Mouse (Mus musculus): ENCODE results near the gene Oas1d.
"Not testable (repeated sequence)": the region's sequence is repeated elsewhere in the genome, so short reads cannot be mapped to it uniquely, and the experiment has no call there.

The Oas1d gene

DNA sequence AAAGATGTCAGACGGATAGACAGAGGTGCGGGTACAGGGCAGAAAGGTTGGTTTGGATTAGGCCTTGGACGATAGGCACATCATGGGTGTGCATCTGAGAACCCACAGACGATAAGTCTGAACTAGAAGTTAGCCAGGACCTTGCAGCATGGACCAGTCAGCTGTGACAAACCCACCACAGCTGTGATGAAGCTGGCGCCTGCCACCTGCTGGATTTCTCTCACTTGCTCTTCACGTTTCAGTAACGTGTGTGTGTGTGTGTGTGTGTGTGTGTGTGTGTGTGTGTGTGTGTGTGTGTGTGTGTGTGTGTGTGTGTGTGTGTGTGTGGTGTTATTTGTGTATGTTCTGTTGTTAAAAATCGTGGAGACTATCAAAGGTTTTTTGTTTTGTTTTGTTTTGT, at the start of gene Oas1d:
Oas1d (plus strand) TSS at position 333 of the 400 bp plus-strand sequence.
- not testable (repeated sequence) for DNase-seq

DNA sequence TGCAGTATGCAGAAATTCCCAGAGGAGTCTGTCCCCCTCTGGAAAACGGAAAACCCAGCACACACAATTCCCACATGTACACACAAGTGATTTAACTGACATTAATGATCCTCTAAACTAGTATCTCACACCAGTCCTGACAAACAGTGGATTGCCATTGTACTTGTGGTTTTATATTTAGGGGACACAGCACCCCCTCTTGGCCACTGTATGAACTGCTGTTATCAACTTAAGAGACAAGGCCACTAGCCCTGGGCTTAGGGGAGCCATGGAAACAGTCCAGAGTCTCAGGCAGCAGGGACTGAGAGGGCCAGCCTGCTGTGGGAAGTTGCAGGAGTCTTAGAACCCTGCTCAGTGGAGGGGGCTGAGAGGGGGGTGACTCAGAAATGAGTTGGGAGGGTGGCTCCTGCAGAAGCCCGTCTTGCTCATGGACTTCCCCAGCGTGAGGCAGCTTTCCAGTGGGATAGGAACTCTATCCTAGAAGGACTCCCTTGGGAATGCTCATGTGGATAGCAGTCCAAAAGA, 48.9 kb upstream of the Oas1d start:
- DNase-seq, result peak in 1 of 2 experiments; percentile 21

GRCm38 (mm10) chr5:120869436-120870015, 44.8 kb upstream of the Oas1d start:
- no peak for DNase-seq

GRCm38 (mm10) chr5:120870081-120870480, 44.3 kb upstream of the Oas1d start:
- DNase-seq, result no peak

- no peak for DNase-seq
These were observed 43.6 kb upstream of the Oas1d start for GRCm38 (mm10) chr5:120870782-120871181.

DNA sequence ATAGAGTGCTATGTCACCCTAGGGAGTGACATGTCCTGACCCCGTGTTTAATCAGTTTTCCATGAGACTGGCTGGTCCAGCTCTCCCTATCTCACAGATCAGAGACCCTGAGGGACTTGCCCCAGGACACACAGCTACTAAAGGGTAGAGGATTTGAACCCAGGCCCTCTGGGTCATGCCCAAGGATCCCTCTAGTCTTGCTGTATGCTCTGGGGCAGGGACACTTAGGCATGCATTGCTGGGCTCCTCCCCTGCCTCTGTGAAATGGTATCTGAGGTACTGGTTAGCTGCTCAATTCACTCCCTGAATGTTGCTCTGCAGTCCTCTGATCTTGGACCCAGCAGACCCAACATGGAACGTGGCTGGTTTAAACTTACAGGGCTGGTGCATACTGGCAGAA, 42.9 kb upstream of the Oas1d start:
- no peak for DNase-seq

- DNase-seq, result not testable (repeated sequence)
These were observed 37.5 kb upstream of the Oas1d start for GRCm38 (mm10) chr5:120876839-120877238.

DNA sequence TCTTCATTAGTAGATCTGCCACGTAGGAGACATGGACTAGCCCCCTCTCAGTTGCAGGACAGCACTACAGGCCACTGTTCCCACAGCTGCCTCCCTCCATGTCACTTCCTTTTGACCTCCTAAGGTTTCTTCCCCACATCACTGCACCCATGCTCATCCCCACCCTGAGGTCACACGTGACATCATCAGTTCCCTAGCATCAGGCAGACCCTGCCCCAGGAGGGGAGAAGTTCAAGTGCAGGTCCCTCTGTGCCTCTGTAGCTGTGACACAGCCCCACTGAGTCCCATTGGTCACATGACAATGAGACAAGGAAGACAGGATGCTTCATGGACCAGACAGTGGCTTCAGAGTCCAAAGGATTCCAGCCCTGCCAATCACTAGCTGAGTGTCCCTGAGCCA, 36.9 kb upstream of the Oas1d start:
- not testable (repeated sequence) for DNase-seq

DNA sequence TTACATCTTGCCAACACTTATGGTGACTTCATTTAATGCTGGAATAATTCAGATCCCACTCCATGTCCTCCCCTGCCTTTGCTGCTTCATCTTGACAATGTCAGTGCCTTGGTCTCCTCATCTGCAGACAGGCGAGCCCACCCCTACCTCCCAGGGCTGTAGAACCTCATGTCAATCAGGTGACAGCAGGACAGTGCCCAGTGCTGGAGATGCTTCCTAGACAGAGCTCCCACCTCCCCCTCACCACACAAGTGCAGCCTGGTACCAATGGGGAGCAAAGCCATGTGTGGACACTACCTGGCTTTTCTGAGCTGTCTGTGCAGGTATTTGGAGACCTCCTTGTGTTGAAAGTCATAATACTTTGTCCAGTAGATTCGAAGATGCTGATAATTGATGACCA, 35.5 kb upstream of the Oas1d start:
- not testable (repeated sequence) for DNase-seq

DNA sequence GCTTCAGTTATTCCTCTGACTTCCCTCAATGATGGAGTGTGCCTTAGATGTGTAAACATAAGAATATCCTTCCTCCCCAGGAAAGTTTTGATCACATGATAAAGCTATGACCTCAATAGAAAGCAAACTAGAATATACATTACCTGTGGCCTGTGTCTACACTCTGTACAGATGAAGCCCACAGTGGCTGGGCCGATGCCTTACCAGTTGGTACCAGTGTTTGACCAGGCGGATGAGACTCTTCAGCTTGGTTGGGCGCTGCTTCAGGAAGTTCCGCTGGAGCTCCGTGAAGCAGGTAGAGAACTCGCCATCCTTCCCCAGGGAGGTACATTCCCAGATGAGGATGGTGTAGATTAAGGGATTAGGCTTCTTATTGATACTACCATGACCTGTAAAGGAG, 32.7 kb upstream of the Oas1d start:
- DNase-seq, result not testable (repeated sequence)

DNA sequence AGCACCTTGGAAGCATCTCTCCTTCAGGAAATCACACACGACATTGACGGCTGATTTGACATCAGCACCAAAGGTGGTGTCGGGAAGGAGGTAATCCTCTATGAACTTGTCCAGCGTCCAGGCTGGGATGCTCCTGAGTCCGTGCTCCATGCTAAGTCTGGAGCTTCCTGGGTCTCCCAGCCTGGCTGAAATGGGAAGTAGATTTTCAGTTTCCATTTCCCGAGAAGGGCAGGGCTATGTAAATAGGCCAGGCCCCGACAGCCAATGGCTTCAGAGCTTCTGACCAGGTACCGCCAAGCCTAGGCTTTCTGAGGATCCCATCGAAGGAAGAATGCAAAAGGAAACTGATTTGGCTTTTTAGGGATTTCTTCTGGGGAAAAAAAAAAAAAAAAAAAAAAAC, 26.9 kb upstream of the Oas1d start, which contains the start of gene Oas1g:
Oas1g (minus strand) TSS at position 201 of the 400 bp plus-strand sequence.
- peak in 1 of 2 experiments; percentile 8 for DNase-seq

- DNase-seq, result no peak
These were observed 26.5 kb upstream of the Oas1d start for GRCm38 (mm10) chr5:120887831-120888230.

DNA sequence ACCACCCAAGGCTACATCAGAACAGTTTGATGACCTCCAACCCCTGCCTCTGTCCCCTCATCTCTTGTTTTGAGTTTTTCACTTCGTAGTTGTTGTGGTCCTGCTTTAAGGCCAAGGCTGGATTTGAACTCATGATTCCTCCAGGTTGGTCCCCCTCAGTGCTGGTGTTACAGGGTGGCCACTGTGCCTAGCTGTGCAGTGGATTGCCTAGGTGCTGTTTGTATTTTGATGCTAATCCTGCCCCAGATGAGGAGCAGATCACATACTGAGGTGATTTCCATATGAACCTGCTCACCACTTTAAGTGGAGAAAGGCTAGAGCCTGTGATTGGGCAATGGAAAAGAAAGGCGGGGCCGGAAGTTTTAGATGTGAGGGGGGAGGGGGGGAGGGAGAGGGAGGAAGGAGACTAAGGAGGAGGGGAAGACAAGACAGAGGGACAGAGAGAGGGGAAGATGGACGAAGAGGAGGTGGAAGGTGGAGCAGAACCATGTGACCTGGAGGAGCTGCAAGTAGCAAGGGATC, 26.0 kb upstream of the Oas1d start:
- DNase-seq, result not testable (repeated sequence)

DNA sequence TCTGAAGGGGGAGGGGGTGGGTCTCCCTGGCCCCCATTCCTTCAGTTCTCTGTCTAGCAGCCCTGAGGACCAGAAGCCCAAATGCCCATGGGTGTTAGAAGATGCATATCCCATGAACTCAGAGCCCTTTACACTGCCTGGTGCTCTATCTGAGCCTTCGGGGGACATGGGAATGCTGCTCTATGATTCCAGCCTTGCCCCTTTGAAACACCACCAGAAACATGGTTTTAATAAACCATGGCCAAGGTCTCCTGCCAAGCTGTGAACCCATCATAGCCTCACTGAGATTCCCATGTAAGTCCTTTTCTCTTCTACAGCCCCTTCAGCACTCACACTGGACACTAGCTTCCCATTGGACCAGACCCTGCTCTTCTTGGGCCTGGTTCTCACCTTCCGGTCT, 24.3 kb upstream of the Oas1d start:
- no peak for DNase-seq

GRCm38 (mm10) chr5:120890991-120891390, 23.3 kb upstream of the Oas1d start:
- DNase-seq, result no peak

- peak; percentile 14 to 20 for DNase-seq
These were observed 22.6 kb upstream of the Oas1d start for GRCm38 (mm10) chr5:120891566-120892242.

DNA sequence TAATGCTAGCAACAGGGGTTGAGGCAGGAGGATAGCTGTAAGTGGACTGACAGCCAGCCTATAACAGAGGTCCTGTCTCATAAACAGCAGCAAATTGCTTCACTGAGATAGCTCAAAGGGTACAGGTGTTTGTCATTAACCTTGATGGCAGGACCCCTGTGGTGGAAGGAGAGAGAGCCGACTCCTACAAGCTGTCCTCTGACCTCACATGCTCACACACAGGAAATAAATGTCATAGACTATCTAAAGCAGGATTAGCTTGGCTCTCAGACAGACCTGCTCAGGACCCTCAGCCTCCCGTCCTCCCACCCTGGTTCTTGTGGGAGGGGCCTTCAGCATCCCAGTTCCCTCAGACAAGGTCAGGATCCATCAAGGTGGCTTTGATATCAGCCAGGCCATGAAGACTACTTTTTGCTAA, 22.1 kb upstream of the Oas1d start:
- DNase-seq, result no peak

- not testable (repeated sequence) for DNase-seq
These were observed 20.5 kb upstream of the Oas1d start for GRCm38 (mm10) chr5:120893866-120894265.

DNA sequence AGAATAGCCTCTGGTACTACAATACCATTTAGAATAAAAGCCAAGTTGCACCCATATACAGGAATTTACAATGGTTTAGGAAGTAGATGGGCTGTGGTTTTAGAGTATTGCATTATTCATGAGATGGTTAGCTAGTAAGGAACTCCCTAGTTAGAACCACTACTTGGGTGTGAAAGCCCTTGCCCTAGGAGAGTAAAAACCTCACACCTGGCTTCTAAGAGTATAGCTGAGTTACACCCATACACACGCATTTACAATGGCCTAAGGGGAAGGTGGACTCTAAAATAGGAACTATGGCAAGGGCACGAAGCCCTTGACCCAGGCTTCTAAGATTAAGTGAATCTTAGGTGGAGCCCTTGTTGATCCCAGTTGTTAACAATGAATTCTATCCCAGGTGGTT, 19.6 kb upstream of the Oas1d start:
- DNase-seq, result not testable (repeated sequence)

- no peak for DNase-seq
These were observed 19.0 kb upstream of the Oas1d start for GRCm38 (mm10) chr5:120895231-120895900.

GRCm38 (mm10) chr5:120898307-120898706, 16.0 kb upstream of the Oas1d start:
- no peak for DNase-seq

DNA sequence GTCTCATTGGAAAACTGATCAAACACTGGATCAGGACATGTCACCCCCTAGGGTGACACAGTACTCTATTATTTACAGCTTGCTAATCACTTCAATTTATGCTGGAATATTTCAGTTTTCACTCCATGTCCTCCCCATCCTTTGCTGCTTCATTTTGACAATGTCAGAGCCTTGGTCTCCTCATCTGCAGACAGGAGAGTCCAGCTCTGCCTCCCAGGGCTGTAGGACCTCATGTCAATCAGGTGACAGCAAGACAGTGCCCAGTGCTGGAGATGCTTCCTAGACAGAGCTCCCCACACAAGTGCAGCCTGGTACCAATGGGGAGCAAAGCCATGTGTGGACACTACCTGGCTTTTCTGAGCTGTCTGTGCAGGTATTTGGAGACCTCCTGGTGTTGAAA, 15.6 kb upstream of the Oas1d start:
- DNase-seq, result no peak

- DNase-seq, result no peak
These were observed 13.7 kb upstream of the Oas1d start for GRCm38 (mm10) chr5:120900666-120901065.

Data from kidney, postnatal 36 days (tissue).